Mouse (Mus musculus): ENCODE measurements around the gene Acox3. TPM values are rescaled to one million over a fixed set of nuclear protein-coding genes. Genes with fewer than 3 reads are reported as not detected.

Acox3 gene
- polyA plus RNA-seq, 1 experiment = 82.6 TPM

DNA sequence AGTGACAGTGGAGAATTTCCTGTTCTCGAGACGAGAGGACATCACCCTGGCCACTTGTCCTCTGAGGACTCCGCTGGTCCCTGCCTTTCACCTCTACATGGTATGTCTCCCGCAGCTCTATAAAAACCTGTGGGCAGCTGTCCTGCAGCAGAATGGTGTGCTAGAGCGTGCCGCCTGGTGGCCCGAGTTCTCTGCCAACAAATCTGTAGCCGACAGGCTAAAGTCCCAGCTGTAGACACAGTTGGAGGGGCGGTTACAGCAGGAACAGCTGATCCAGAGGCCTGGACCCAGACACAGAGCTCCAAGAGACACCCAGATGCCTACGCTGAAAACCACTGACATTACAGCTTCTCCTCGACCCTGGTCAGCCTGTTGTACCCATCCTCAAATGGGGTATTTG lies 29.1 kb downstream of the Acox3 start:
- Histone ChIP-seq H3K27ac (ENCODE audit: control insufficient read depth, insufficient read depth, low read length) (no peak overlapping the region), H3K4me1 (replicated peaks; ENCODE audit: control insufficient read depth, insufficient read depth, low read length) (no peaks in the 10 kb centered on the region), H3K36me3 (ENCODE audit: control insufficient read depth, insufficient read depth, low read length) (no peaks in the 10 kb centered on the region), H3K4me3 (ENCODE audit: control insufficient read depth, insufficient read depth, low read length) (no peak overlapping the region), H3K27me3 (ENCODE audit: control insufficient read depth, insufficient read depth, low read length) (no peaks in the 10 kb centered on the region)
- DNase-seq = no peak
- no peak for TF ChIP-seq POLR2A (IDR thresholded peaks at IDR 0.05; ENCODE audit: control insufficient read depth, extremely low read depth, insufficient read depth, low read length, poor library complexity)
- TF ChIP-seq CTCF (IDR thresholded peaks at IDR 0.05; ENCODE audit: borderline replicate concordance, control insufficient read depth, extremely low read depth, insufficient read depth, low read length, poor library complexity) = no peak
- 98% methylated on average over 11 of the region's 11 CpGs for WGBS

DNA sequence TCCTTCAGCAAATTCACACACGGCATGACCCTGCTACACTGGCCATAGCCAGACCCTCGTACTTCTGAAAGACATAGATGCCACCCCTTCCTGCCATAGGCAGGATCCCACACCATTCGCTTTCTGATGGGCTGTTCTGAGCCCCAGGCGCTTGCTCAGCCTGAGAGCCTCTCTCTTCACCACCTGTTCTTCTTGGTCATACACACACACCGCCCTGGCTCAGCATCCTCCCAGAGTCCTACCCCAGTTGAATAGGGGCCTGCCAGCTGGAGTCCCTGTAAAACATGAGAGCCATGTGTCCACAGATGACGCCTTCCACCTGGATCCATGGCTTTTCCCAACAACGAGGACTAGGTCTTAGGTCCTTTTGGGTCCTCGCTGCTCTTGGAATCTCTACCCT lies 29.9 kb downstream of the Acox3 start:
- Histone ChIP-seq H3K36me3 (ENCODE audit: control insufficient read depth, insufficient read depth, low read length) (no peaks in the 10 kb centered on the region), H3K27me3 (ENCODE audit: control insufficient read depth, insufficient read depth, low read length) (no peaks in the 10 kb centered on the region), H3K4me3 (ENCODE audit: control insufficient read depth, insufficient read depth, low read length) (no peak overlapping the region), H3K27ac (ENCODE audit: control insufficient read depth, insufficient read depth, low read length) (no peak overlapping the region), H3K4me1 (replicated peaks; ENCODE audit: control insufficient read depth, insufficient read depth, low read length) (no peaks in the 10 kb centered on the region)
- no peak for TF ChIP-seq POLR2A (IDR thresholded peaks at IDR 0.05; ENCODE audit: control insufficient read depth, extremely low read depth, insufficient read depth, low read length, poor library complexity)
- no peak for TF ChIP-seq CTCF (IDR thresholded peaks at IDR 0.05; ENCODE audit: borderline replicate concordance, control insufficient read depth, extremely low read depth, insufficient read depth, low read length, poor library complexity)
- WGBS = 97% methylated on average over 8 of the region's 8 CpGs
- no peak for DNase-seq

DNA sequence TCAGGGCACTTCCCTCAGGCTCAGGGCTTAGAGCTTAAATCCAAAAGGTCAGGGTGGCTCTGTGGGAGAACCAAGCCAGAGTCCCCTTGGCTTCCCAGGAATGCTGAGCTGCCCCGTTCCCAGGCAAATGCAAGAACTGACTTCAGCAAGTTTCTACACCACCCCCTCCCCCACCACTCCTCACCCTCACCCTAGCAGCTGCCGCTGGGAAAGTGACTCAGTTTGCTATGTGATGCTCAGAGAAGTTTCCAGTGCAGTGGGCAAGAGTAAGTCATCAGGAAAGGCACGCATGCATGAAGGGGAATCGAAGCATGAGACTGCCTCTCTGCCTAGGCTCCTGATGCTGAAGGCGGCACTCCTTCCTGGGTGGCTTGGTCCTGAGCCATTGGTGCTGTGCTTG lies 34.1 kb downstream of the Acox3 start:
- no peaks in the 10 kb centered on the region for H3K4me1 ChIP-seq (replicated peaks; ENCODE audit: control insufficient read depth, insufficient read depth, low read length)
- WGBS = 95% methylated on average over 5 of the region's 5 CpGs
- H3K4me3 ChIP-seq (ENCODE audit: control insufficient read depth, insufficient read depth, low read length) = no peak overlapping the region
- no peaks in the 10 kb centered on the region for H3K36me3 ChIP-seq (ENCODE audit: control insufficient read depth, insufficient read depth, low read length)
- no peaks in the 10 kb centered on the region for H3K27me3 ChIP-seq (ENCODE audit: control insufficient read depth, insufficient read depth, low read length)
- DNase-seq = no peak
- no peak overlapping the region for H3K27ac ChIP-seq (ENCODE audit: control insufficient read depth, insufficient read depth, low read length)
- no peak for TF ChIP-seq POLR2A (IDR thresholded peaks at IDR 0.05; ENCODE audit: control insufficient read depth, extremely low read depth, insufficient read depth, low read length, poor library complexity)
- TF ChIP-seq CTCF (IDR thresholded peaks at IDR 0.05; ENCODE audit: borderline replicate concordance, control insufficient read depth, extremely low read depth, insufficient read depth, low read length, poor library complexity) = no peak

DNA sequence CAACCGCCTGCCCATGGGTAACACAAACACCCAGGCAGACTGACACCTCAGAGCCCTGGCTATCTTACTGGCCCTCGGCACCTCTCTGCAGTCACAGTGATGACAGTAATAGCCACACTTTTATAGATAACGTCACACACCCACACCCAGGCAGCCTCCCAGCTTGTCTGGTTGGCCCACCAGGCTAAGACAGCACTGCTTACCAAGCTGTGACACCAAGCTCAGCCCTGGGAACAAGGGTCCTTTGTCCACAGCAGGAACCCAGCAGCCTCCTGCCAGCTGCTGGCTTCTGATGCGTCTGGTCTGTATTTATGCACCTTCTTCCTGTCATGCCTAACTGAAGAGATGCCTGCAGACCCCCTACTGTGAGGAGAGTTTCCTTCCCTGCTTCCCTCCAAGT lies 38.3 kb downstream of the Acox3 start:
- H3K27ac ChIP-seq (ENCODE audit: control insufficient read depth, insufficient read depth, low read length) = no peak overlapping the region
- DNase-seq = no peak
- no peak for TF ChIP-seq CTCF (IDR thresholded peaks at IDR 0.05; ENCODE audit: borderline replicate concordance, control insufficient read depth, extremely low read depth, insufficient read depth, low read length, poor library complexity)
- no peak for TF ChIP-seq POLR2A (IDR thresholded peaks at IDR 0.05; ENCODE audit: control insufficient read depth, extremely low read depth, insufficient read depth, low read length, poor library complexity)
- no peaks in the 10 kb centered on the region for H3K4me1 ChIP-seq (replicated peaks; ENCODE audit: control insufficient read depth, insufficient read depth, low read length)
- H3K4me3 ChIP-seq (ENCODE audit: control insufficient read depth, insufficient read depth, low read length) = no peak overlapping the region
- no peaks in the 10 kb centered on the region for H3K27me3 ChIP-seq (ENCODE audit: control insufficient read depth, insufficient read depth, low read length)
- WGBS = 80% methylated on average over 4 of the region's 4 CpGs
- no peaks in the 10 kb centered on the region for H3K36me3 ChIP-seq (ENCODE audit: control insufficient read depth, insufficient read depth, low read length)

DNA sequence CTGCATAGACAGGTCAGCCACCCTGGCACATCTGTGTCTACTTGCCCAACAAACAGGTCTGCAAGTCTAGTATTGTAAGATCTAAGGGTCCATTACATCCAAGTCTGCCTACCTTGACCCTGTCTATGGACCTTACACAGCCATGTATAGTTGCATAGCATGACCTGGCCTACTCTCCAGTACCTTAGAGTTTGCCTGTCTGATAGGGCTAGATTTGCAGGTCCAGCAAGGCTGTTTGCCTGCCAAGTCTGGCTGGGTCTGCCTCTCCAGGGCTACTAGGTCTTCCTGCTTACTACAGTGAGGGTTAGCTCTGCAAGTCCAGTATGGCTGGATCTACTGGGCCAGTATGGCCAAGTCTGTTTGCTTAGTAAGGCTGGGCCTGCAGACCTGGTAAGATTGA lies 41.0 kb downstream of the Acox3 start:
- H3K27me3 ChIP-seq (ENCODE audit: control insufficient read depth, insufficient read depth, low read length) = no peaks in the 10 kb centered on the region
- TF ChIP-seq CTCF (IDR thresholded peaks at IDR 0.05; ENCODE audit: borderline replicate concordance, control insufficient read depth, extremely low read depth, insufficient read depth, low read length, poor library complexity) = no peak

DNA sequence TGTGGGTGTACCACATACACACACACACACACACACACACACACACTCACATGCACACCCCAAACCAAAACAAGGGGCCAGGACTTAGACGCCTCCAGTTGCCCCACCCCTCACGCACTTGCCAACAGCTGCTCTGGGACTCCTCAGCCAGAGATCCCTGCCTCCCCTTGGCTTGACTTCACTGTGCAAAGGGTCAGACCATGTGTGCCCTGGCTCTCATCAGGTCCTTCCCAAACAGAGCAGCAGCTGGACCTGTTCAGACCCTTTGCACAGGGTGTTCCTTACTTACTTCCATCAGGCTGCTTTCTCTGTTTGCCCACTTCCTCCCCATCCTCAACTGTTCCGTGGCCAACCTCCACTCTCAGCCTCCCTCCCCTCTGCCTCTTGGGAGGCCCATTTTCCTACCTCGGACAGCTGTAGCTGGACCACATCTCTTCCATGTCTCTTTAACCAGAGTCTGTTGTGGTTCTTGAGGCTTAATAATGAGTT lies 42.0 kb downstream of the Acox3 start:
- no peaks in the 10 kb centered on the region for H3K27me3 ChIP-seq (ENCODE audit: control insufficient read depth, insufficient read depth, low read length)
- TF ChIP-seq CTCF (IDR thresholded peaks at IDR 0.05; ENCODE audit: borderline replicate concordance, control insufficient read depth, extremely low read depth, insufficient read depth, low read length, poor library complexity) (no peak), POLR2A (IDR thresholded peaks at IDR 0.05; ENCODE audit: control insufficient read depth, extremely low read depth, insufficient read depth, low read length, poor library complexity) (no peak)
- H3K27ac ChIP-seq (ENCODE audit: control insufficient read depth, insufficient read depth, low read length) = no peak overlapping the region
- no peaks in the 10 kb centered on the region for H3K36me3 ChIP-seq (ENCODE audit: control insufficient read depth, insufficient read depth, low read length)
- WGBS = 28% methylated on average over 4 of the region's 4 CpGs
- no peak for DNase-seq
- no peaks in the 10 kb centered on the region for H3K4me1 ChIP-seq (replicated peaks; ENCODE audit: control insufficient read depth, insufficient read depth, low read length)
- no peak overlapping the region for H3K4me3 ChIP-seq (ENCODE audit: control insufficient read depth, insufficient read depth, low read length)

More for the DNA sequence above, 41.0 kb downstream of the Acox3 start:
- Histone ChIP-seq H3K4me3 (ENCODE audit: control insufficient read depth, insufficient read depth, low read length) (no peak overlapping the region), H3K36me3 (ENCODE audit: control insufficient read depth, insufficient read depth, low read length) (no peaks in the 10 kb centered on the region), H3K4me1 (replicated peaks; ENCODE audit: control insufficient read depth, insufficient read depth, low read length) (no peaks in the 10 kb centered on the region), H3K27ac (ENCODE audit: control insufficient read depth, insufficient read depth, low read length) (no peak overlapping the region)
- no peak for DNase-seq

DNA sequence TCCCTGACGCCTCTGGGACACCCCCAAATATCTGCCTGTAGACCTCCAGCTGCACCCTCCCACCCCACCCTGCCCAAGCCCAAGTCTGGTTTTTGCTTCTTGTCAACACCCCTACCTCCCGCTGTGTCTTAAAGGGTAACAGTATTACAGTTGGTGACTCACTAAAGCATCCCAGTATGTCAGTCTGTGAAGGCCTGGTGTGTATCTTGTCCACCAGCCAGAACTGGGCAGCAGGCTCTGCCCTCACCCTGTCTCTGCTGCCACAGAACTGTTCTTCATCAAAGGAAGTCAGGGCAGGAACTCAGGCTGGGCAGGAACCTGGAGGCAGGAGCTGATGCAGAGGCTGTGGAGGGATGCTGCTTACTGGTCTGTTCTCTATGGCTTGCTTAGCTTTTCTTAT lies 43.6 kb downstream of the Acox3 start:
- TF ChIP-seq CTCF (IDR thresholded peaks at IDR 0.05; ENCODE audit: borderline replicate concordance, control insufficient read depth, extremely low read depth, insufficient read depth, low read length, poor library complexity) = no peak
- TF ChIP-seq POLR2A (IDR thresholded peaks at IDR 0.05; ENCODE audit: control insufficient read depth, extremely low read depth, insufficient read depth, low read length, poor library complexity) = no peak
- 95% methylated on average over 2 of the region's 2 CpGs for WGBS
- Histone ChIP-seq H3K36me3 (ENCODE audit: control insufficient read depth, insufficient read depth, low read length) (no peaks in the 10 kb centered on the region), H3K27me3 (ENCODE audit: control insufficient read depth, insufficient read depth, low read length) (no peaks in the 10 kb centered on the region), H3K4me3 (ENCODE audit: control insufficient read depth, insufficient read depth, low read length) (no peak overlapping the region), H3K4me1 (replicated peaks; ENCODE audit: control insufficient read depth, insufficient read depth, low read length) (no peaks in the 10 kb centered on the region), H3K27ac (ENCODE audit: control insufficient read depth, insufficient read depth, low read length) (no peak overlapping the region)
- DNase-seq = no peak
